Mouse (Mus musculus) liver, embryonic 14.5 days (tissue): ENCODE measurements around the gene Lrba.

Source experiments
- CTCF ChIP-seq: IDR thresholded peaks from 2 replicates; pipeline ENCODE4 v1.5.1; 2016; ENCODE audit warnings: antibody characterized with exemption, low read depth, control low read depth
- EP300 ChIP-seq: IDR thresholded peaks from 2 replicates; pipeline ENCODE4 v1.6.1; 2016; ENCODE audit warnings: antibody characterized with exemption, low read depth

- TF ChIP-seq CTCF: no peak
- TF ChIP-seq EP300: no peak
These were observed 568.8 kb downstream of the Lrba start for GRCm38 (mm10) chr3:86793264-86793663.
